Mouse (Mus musculus): ENCODE data around the gene Zfp319. TPM values are rescaled to one million over a fixed set of nuclear protein-coding genes. Genes with fewer than 3 reads are reported as not detected.

Gene Zfp319
- polyA plus RNA-seq, 1 experiment from 2014 or later = 18.6 TPM

- H3K4me1 ChIP-seq = peaks cover 18% of the 10 kb centered on the region
- no peak overlapping the region for H3K9ac ChIP-seq (replicated peaks)
- no peaks in the 10 kb centered on the region for H3K36me3 ChIP-seq
- WGBS = 72% methylated on average over 6 of the region's 6 CpGs
- H3K27me3 ChIP-seq = no peaks in the 10 kb centered on the region
- H3K27ac ChIP-seq (replicated peaks) = no peak overlapping the region
- no peaks in the 10 kb centered on the region for H3K9me3 ChIP-seq
- H3K4me3 ChIP-seq = no peak overlapping the region
- no peak for ATAC-seq (replicated peaks)
- no peak overlapping the region for H3K4me2 ChIP-seq (replicated peaks)
Observed at GRCm38 (mm10) chr8:95362272-95362671, 30.5 kb upstream of the Zfp319 start.

- no peak overlapping the region for H3K4me2 ChIP-seq (replicated peaks)
- H3K9me3 ChIP-seq = no peaks in the 10 kb centered on the region
- H3K36me3 ChIP-seq = no peaks in the 10 kb centered on the region
- no peak overlapping the region for H3K4me3 ChIP-seq
- WGBS = 82% methylated on average over 3 of the region's 3 CpGs
- H3K27me3 ChIP-seq = no peaks in the 10 kb centered on the region
- H3K4me1 ChIP-seq = peaks cover 24% of the 10 kb centered on the region
- no peak overlapping the region for H3K27ac ChIP-seq (replicated peaks)
- no peak overlapping the region for H3K9ac ChIP-seq (replicated peaks)
- no peak for ATAC-seq (replicated peaks)
Observed at GRCm38 (mm10) chr8:95361016-95361341, 29.2 kb upstream of the Zfp319 start.

GRCm38 (mm10) chr8:95360181-95361015 is 28.6 kb upstream of the Zfp319 start:
- Histone ChIP-seq H3K27me3 (no peaks in the 10 kb centered on the region), H3K4me1 (peaks cover 25% of the 10 kb centered on the region), H3K4me3 (no peak overlapping the region), H3K9ac (replicated peaks) (no peak overlapping the region), H3K9me3 (no peaks in the 10 kb centered on the region), H3K27ac (replicated peaks) (no peak overlapping the region), H3K4me2 (replicated peaks) (no peak overlapping the region), H3K36me3 (no peaks in the 10 kb centered on the region)
- 54% methylated on average over 7 of the region's 7 CpGs for WGBS
- no peak; the same call in 1 of the 2 replicates for ATAC-seq (replicated peaks)

GRCm38 (mm10) chr8:95358550-95359411 is 27.0 kb upstream of the Zfp319 start:
- H3K9ac ChIP-seq (replicated peaks) = no peak overlapping the region
- WGBS = 49% methylated on average over 8 of the region's 8 CpGs
- no peak for ATAC-seq (replicated peaks)
- no peaks in the 10 kb centered on the region for H3K36me3 ChIP-seq
- no peaks in the 10 kb centered on the region for H3K27me3 ChIP-seq
- no peak overlapping the region for H3K4me2 ChIP-seq (replicated peaks)
- H3K4me3 ChIP-seq = no peak overlapping the region
- no peaks in the 10 kb centered on the region for H3K9me3 ChIP-seq
- peaks cover 29% of the 10 kb centered on the region for H3K4me1 ChIP-seq
- H3K27ac ChIP-seq (replicated peaks) = no peak overlapping the region

GRCm38 (mm10) chr8:95354606-95355005 is 22.9 kb upstream of the Zfp319 start:
- ATAC-seq (replicated peaks) = no peak
- Histone ChIP-seq H3K27me3 (no peaks in the 10 kb centered on the region), H3K4me3 (no peak overlapping the region), H3K36me3 (no peaks in the 10 kb centered on the region), H3K9ac (replicated peaks) (no peak overlapping the region), H3K4me1 (peaks cover 38% of the 10 kb centered on the region), H3K4me2 (replicated peaks) (no peak overlapping the region), H3K27ac (replicated peaks) (no peak overlapping the region), H3K9me3 (no peaks in the 10 kb centered on the region)
- 85% methylated on average over 2 of the region's 2 CpGs for WGBS

- H3K4me1 ChIP-seq = peaks cover 47% of the 10 kb centered on the region
Observed at GRCm38 (mm10) chr8:95352871-95353866, 21.4 kb upstream of the Zfp319 start.

GRCm38 (mm10) chr8:95352151-95352870 is 20.6 kb upstream of the Zfp319 start, which contains the start of gene Mmp15:
TSS of gene Mmp15 (plus strand) at chr8:95352268.
- Histone ChIP-seq H3K27ac (replicated peaks) (peak within 1 kb of the TSS; percentile 89), H3K9ac (replicated peaks) (peak within 1 kb of the TSS; percentile 78), H3K4me1 (peaks cover 47% of the 10 kb centered on the region), H3K27me3 (no peaks in the 10 kb centered on the region), H3K36me3 (no peaks in the 10 kb centered on the region), H3K4me3 (peak within 1 kb of the TSS; percentile 83), H3K4me2 (replicated peaks) (peak within 1 kb of the TSS; percentile 81), H3K9me3 (no peaks in the 10 kb centered on the region)
- peak; percentile 78 for ATAC-seq (replicated peaks)
- WGBS = under 1% methylated on average over 78 of the region's 80 CpGs

More at GRCm38 (mm10) chr8:95352871-95353866, 21.4 kb upstream of the Zfp319 start:
- no peaks in the 10 kb centered on the region for H3K27me3 ChIP-seq
- H3K9ac ChIP-seq (replicated peaks) = peak overlapping the region; percentile 78
- peak overlapping the region; percentile 89 for H3K27ac ChIP-seq (replicated peaks)
- H3K4me3 ChIP-seq = peak overlapping the region; percentile 83
- H3K4me2 ChIP-seq (replicated peaks) = peak overlapping the region; percentile 81
- no peaks in the 10 kb centered on the region for H3K36me3 ChIP-seq
- H3K9me3 ChIP-seq = no peaks in the 10 kb centered on the region
- 2% methylated on average over 62 of the region's 62 CpGs for WGBS
- ATAC-seq (replicated peaks) = peak; percentile 47

- no peak for ATAC-seq (replicated peaks)
- Histone ChIP-seq H3K27me3 (no peaks in the 10 kb centered on the region), H3K36me3 (no peaks in the 10 kb centered on the region), H3K9me3 (no peaks in the 10 kb centered on the region), H3K9ac (replicated peaks) (no peak overlapping the region), H3K27ac (replicated peaks) (no peak overlapping the region), H3K4me2 (replicated peaks) (peak overlapping the region; percentile 81), H3K4me3 (peak overlapping the region; percentile 83), H3K4me1 (peaks cover 50% of the 10 kb centered on the region)
- 3% methylated on average over 15 of the region's 15 CpGs for WGBS
Observed at GRCm38 (mm10) chr8:95351461-95351860, 19.7 kb upstream of the Zfp319 start.

GRCm38 (mm10) chr8:95348811-95349630 is 17.3 kb upstream of the Zfp319 start:
- 32% methylated on average over 19 of the region's 19 CpGs for WGBS
- no peaks in the 10 kb centered on the region for H3K9me3 ChIP-seq
- H3K4me2 ChIP-seq (replicated peaks) = peak overlapping the region; percentile 23
- peaks cover 11% of the 10 kb centered on the region for H3K36me3 ChIP-seq
- ATAC-seq (replicated peaks) = peak; percentile 17; the same call in 1 of the 2 replicates
- no peak overlapping the region for H3K9ac ChIP-seq (replicated peaks)
- H3K4me3 ChIP-seq = no peak overlapping the region
- H3K27ac ChIP-seq (replicated peaks) = peak overlapping the region; percentile 53
- peaks cover 43% of the 10 kb centered on the region for H3K4me1 ChIP-seq
- H3K27me3 ChIP-seq = no peaks in the 10 kb centered on the region

- WGBS = 90% methylated on average over 2 of the region's 2 CpGs
Observed at GRCm38 (mm10) chr8:95348356-95348755, 16.6 kb upstream of the Zfp319 start.

More at GRCm38 (mm10) chr8:95348356-95348755, 16.6 kb upstream of the Zfp319 start:
- Histone ChIP-seq H3K36me3 (peaks cover 18% of the 10 kb centered on the region), H3K27me3 (no peaks in the 10 kb centered on the region), H3K4me3 (no peak overlapping the region), H3K9ac (replicated peaks) (no peak overlapping the region), H3K4me1 (peaks cover 37% of the 10 kb centered on the region), H3K27ac (replicated peaks) (no peak overlapping the region), H3K9me3 (no peaks in the 10 kb centered on the region), H3K4me2 (replicated peaks) (no peak overlapping the region)
- ATAC-seq (replicated peaks) = no peak
